Mouse (Mus musculus) kidney, postnatal 36 days (tissue): ENCODE data around the gene Olfr1356.
"Not testable (repeated sequence)": the region's sequence is repeated elsewhere in the genome, so short reads cannot be mapped to it uniquely, and the experiment has no call there.

Experiments used
- DNase-seq, 2 experiments: peaks; one replicate each; pipeline ENCODE4 v3.0.0; 2021 to 2022; ENCODE audit warnings: mixed read lengths in 2 of 2

Olfr1356 gene

DNA sequence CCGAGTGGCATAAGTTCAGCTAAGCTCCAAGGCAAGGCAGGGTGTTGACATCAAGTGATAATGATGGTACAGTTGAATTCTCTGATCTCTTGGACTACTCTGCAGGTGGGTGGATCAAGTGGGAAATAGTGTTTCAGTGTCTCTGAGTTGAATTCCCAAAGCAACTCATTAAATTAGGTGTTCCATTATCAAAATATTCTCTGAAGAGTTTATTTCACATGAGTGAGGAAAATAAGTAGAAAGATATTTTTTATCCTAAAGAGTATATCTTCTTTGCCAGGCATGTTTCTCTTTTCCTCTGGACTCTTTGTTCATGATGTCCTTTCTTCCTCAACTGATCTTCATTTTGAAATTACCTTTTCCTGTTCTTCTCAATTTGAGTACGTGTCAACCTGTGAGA, at the start of gene Olfr1356:
TSS of gene Olfr1356 (minus strand) at position 101 of the 400 bp plus-strand sequence.
- no peak for DNase-seq

DNA sequence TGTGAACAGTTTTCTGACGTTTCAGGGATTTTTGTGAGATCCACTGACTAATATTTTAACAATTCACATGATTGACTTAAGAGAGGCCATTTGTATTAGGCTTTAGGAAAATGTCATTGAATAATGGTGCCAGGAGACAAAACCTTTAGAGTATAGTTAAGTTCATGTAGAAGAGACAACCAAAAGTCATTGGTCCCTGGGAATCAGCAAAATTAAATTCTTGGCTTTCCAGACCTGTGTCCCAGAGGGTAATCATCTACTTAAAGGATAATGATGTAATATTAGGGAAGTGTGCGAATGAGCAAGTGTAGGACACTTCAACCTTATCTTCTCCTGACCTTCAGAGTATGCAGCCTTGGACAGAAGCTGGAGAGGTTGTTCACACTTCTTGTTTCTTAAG, 23.3 kb upstream of the Olfr1356 start, which contains the start of gene Olfr1355:
TSS of gene Olfr1355 (plus strand) at position 301 of the 400 bp plus-strand sequence.
- DNase-seq = no peak

DNA sequence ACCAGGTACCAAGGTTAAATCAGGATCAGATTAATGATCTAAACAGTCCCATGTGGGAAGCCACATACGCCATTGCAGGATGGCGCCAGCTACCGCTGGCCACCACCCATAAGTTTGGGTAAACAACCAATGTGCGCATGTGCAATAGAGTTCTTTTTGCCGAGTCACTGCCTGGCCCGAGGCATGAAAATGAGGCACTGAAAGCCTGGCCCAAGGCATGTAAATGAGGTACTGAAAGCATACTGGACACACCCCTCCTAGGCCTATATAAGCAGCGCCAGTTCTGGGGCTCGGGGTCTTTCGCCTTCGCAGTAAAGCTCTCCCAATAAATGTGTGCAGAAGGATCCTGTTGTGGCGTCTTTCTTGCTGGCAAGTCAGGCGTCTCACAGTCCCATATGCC, 11.5 kb downstream of the Olfr1356 start:
- not testable (repeated sequence) for DNase-seq

DNA sequence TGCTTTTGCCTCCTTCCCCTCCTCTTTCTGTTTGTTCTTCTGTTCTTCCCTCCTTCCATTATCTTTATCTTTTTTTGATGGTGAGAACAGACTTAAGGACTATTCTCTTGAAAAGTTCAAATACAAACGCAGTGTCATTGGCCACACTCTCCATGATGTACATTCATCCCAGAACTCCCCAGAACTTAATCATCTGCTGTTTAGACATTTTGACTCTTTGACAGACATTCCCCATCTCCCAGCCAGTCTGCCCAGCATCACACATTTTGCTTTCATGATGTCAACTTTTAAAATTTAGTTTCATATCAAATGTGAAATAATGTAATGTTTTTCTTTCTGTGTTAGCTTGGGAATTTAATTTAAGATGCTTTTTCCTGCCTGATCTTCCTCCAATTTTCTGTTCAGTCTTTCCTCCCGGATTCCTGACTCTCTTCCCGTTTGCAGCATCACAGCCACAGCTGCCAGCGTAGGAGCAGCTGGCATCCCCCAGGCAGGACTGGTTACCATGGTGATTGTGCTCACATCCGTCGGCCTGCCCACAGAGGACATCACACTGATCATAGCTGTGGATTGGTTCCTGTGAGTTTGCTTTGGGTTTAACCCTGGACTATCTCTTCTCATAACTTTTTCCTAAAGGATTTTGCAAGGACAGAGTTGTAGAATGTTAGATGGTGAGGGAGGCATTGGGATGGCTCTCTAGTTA, 39.5 kb downstream of the Olfr1356 start:
- DNase-seq = no peak

DNA sequence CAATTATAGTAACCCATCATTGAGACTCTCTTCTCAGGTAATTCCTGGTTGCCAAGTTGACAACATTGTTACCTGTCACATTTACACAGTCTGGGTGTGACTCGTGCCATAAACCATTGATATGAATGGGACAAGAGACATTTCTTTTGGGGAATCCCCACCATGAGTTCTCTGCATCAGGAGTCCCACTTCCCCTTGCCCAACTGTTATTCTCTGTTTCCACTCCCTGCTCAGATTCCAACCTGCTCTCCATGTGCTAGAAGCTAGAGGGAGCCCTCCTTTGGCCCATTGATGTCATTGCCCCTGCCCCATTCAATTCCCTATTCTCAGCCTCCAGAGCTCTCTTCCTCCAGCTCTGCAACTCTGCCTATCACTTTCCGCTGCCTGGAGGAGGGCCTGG, 50.5 kb downstream of the Olfr1356 start:
- DNase-seq = no peak
